Comparison of ENCODE assay signal across 9 mouse cellular contexts in genomic region chr17:5769776-5770175, GRCm38 (mm10).
A peak's percentile ranks its signal among the peaks of the same experiment; 100 is the strongest.
DNase-seq lines count a peak whose midpoint lies in the region; ATAC-seq and TF ChIP-seq lines count a peak whose summit lies in the region.
"Had no signal": no experiment of that assay in that cellular context is flagged by ENCODE, and none has a peak within 500 bp of the region (broad histone marks: within the 10 kb centered on the region; RNA-seq: fewer than 3 reads in every experiment).

No protein-coding gene starts in this region.

- no peaks in the 10 kb centered on the region for H3K79me2 ChIP-seq in myocyte (ENCODE audit: control insufficient read depth, insufficient read depth)

- ATAC-seq in limb, embryonic 13.5 days (ENCODE audit: low FRiP score, low read depth): no peak

- H3K9me3 ChIP-seq in limb, embryonic 13.5 days: 0 out of 2 replicates have a peak, but pooled peaks cover 2% of the 10 kb centered on the region

- 18% methylated on average over 7 of the region's 7 CpGs for WGBS in limb, embryonic 13.5 days

- DNase-seq in gastrocnemius, adult 2 months: peak; percentile 44
- DNase-seq in gastrocnemius, postnatal 36 days: no peak
- DNase-seq in brain, embryonic 14.5 days (ENCODE audit: low read depth): peak; percentile 72
- DNase-seq in heart, postnatal 4 days: peak; percentile 59
- no peak for DNase-seq in layer of hippocampus, adult 11-12 months (ENCODE audit: low spot score)
- no peak for DNase-seq in frontal cortex, postnatal 10 days (ENCODE audit: low spot score in 2 of 2)

- H3K36me3 ChIP-seq in limb, embryonic 13.5 days: no peaks in the 10 kb centered on the region
- H3K36me3 ChIP-seq in myocyte (ENCODE audit: control insufficient read depth, insufficient read depth): no peaks in the 10 kb centered on the region

- H3ac ChIP-seq in myocyte (ENCODE audit: control insufficient read depth, insufficient read length): no peak overlapping the region

- intact Hi-C loops in gastrocnemius, adult 2 months (cut with DNase I): no loop called here
- intact Hi-C loops in gastrocnemius, postnatal 36 days (cut with DNase I): no loop called here

- peak overlapping the region; percentile 51 for H3K27ac ChIP-seq in gastrocnemius, adult 2 months
- H3K27ac ChIP-seq in limb, embryonic 13.5 days: peak overlapping the region; percentile 94

- H3K4me1 ChIP-seq in limb, embryonic 13.5 days: peaks cover 25% of the 10 kb centered on the region

- no peak for TF ChIP-seq CTCF in gastrocnemius, adult 2 months (IDR thresholded peaks at IDR 0.05)
- no peak for TF ChIP-seq CTCF in brain, embryonic 14.5 days (IDR thresholded peaks at IDR 0.05; ENCODE audit: borderline replicate concordance, extremely low read depth, insufficient read depth, insufficient read length)

- peak overlapping the region; percentile 66 for H3K4me2 ChIP-seq in limb, embryonic 13.5 days (replicated peaks)
- H3K4me2 ChIP-seq in myocyte (ENCODE audit: low read depth): peak overlapping the region; percentile 82

- no peak for TF ChIP-seq POLR2A in brain, embryonic 14.5 days (IDR thresholded peaks at IDR 0.05; ENCODE audit: borderline replicate concordance, extremely low read depth, insufficient read depth, insufficient read length, poor library complexity, severe bottlenecking)
- TF ChIP-seq POLR2A in myocyte (IDR thresholded peaks at IDR 0.05; ENCODE audit: insufficient read length, low read depth): no peak

- peak overlapping the region; percentile 57 for H3K4me3 ChIP-seq in gastrocnemius, adult 2 months
- H3K4me3 ChIP-seq in limb, embryonic 13.5 days: peak overlapping the region; percentile 37
- H3K4me3 ChIP-seq in myocyte: peak overlapping the region; percentile 6

- peak overlapping the region; percentile 55 for H3K9ac ChIP-seq in limb, embryonic 13.5 days

- no peaks in the 10 kb centered on the region for H3K27me3 ChIP-seq in limb, embryonic 13.5 days
- no peaks in the 10 kb centered on the region for H3K27me3 ChIP-seq in myocyte (ENCODE audit: control insufficient read depth, insufficient read depth, insufficient read length)
- H3K27me3 ChIP-seq: CH12.LX had no signal

TF ChIP-seq in myocyte, 11 proteins besides CTCF, POLR2A, EP300 and RAD21:
- TF ChIP-seq CEBPB (IDR thresholded peaks at IDR 0.05; ENCODE audit: insufficient read depth, poor library complexity, severe bottlenecking) (no peak), MYOD1 (IDR thresholded peaks at IDR 0.05; ENCODE audit: control insufficient read depth in 1 of 3, insufficient read length in 2 of 3, low read depth in 2 of 3) (peak in 1 of 3 experiments; percentile 4)

Comparison
In these comparisons a context has a peak if more than half of its experiments do, and no peak if none do; other contexts are left out.
1. DNase-seq: peak in gastrocnemius, adult 2 months (single experiment), brain, embryonic 14.5 days (single experiment) and heart, postnatal 4 days (single experiment); none in gastrocnemius, postnatal 36 days (0 of 2), layer of hippocampus, adult 11-12 months (single experiment) and frontal cortex, postnatal 10 days (0 of 2).
2. H3K4me3 ChIP-seq: peak in every context shown above with its lines; median percentile 57 in gastrocnemius, adult 2 months; 37 in limb, embryonic 13.5 days; 6 in myocyte.